Mouse (Mus musculus): Measurements from ENCODE around the gene Celf5. TPM values are rescaled to one million over a fixed set of nuclear protein-coding genes. Genes with fewer than 3 reads are reported as not detected.

The Celf5 gene
- total and polyA plus RNA-seq, 3 experiments, result 0.08 to 0.38 TPM; not detected in 1

DNA sequence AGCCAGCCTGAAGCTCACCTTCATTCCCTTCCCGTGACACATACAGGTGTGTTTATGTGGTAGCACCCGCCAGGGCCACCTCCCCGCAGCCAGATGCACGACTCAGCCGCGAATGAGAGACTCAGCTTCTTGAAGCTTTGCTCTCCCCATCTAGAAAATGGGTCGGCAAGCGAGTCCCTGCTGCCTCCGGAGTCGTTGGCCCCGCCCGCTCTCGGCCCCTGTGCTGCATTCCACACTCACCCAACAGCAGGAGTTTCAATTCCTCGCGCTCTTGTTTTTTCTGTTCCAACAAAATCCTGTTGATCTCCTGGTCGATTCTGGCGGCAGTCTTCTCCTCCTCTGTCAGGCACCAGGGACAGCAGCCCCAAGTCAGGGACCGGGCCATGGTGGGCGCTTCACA is 41.1 kb upstream of the Celf5 start:
- Histone ChIP-seq H3K27me3 (ENCODE audit: control insufficient read depth in 1 of 2, insufficient read depth in 2 of 2, low read length in 2 of 2) (no peaks in the 10 kb centered on the region), H3K27ac (ENCODE audit: control insufficient read depth, low read depth, low read length) (peak overlapping the region; percentile 96), H3K4me3 (ENCODE audit: control insufficient read depth in 1 of 2, insufficient read depth in 1 of 2, low read depth in 2 of 2, low read length in 2 of 2) (peak overlapping the region; percentile 80 to 87), H3K4me1 (ENCODE audit: control insufficient read depth in 1 of 2, insufficient read depth in 2 of 2, low read length in 2 of 2) (peaks cover 4 to 29% of the 10 kb centered on the region in 2 experiments), H3K79me2 (ENCODE audit: control insufficient read depth, insufficient read depth, low read length, poor library complexity) (peaks cover 11% of the 10 kb centered on the region), H3K9me3 (replicated peaks; ENCODE audit: insufficient read depth, low read length) (no peaks in the 10 kb centered on the region), H3K9ac (ENCODE audit: control insufficient read depth, low read depth, low read length, poor library complexity, severe bottlenecking) (peak overlapping the region; percentile 89), H3K36me3 (ENCODE audit: control insufficient read depth in 1 of 2, insufficient read depth in 2 of 2, low read length in 2 of 2) (peaks cover 0 to 18% of the 10 kb centered on the region in 2 experiments; a peak in 2 of 4 replicates)
- DNase-seq (ENCODE audit: low read depth, low spot score), result peak; percentile 75
- TF ChIP-seq ETS1 (IDR thresholded peaks at IDR 0.05; ENCODE audit: low read depth, low read length) (no peak), USF2 (IDR thresholded peaks at IDR 0.05; ENCODE audit: borderline replicate concordance in 1 of 2, insufficient read depth in 1 of 2, low read depth in 1 of 2, low read length in 2 of 2) (no peak), TCF12 (IDR thresholded peaks at IDR 0.05; ENCODE audit: low read depth, low read length) (peak; percentile 23; the same call in 1 of the 2 replicates), JUND (IDR thresholded peaks at IDR 0.05; ENCODE audit: low read depth, low read length) (no peak), CHD1 (IDR thresholded peaks at IDR 0.05; ENCODE audit: low read depth, low read length) (0 out of 2 replicates have a peak, but pooled peaks have one; percentile 62), RCOR1 (IDR thresholded peaks at IDR 0.05; ENCODE audit: low read depth, low read length) (0 out of 2 replicates have a peak, but pooled peaks have one; percentile 26), ZMIZ1 (IDR thresholded peaks at IDR 0.05; ENCODE audit: low read depth, low read length) (0 out of 2 replicates have a peak, but pooled peaks have one; percentile 2), ZC3H11A (IDR thresholded peaks at IDR 0.05; ENCODE audit: low read depth, low read length) (no peak), SIN3A (IDR thresholded peaks at IDR 0.05; ENCODE audit: low read length) (0 out of 2 replicates have a peak, but pooled peaks have one; percentile 0), MXI1 (IDR thresholded peaks at IDR 0.05; ENCODE audit: low read depth, low read length) (peak; percentile 59), EP300 (IDR thresholded peaks at IDR 0.05; ENCODE audit: low read depth in 1 of 2, low read length in 2 of 2) (peak in 1 of 2 experiments; percentile 26; a peak in 1 of 4 replicates), MAX (IDR thresholded peaks at IDR 0.05; ENCODE audit: low read length) (peak; percentile 33; the same call in 1 of the 2 replicates), KAT2A (conservative IDR thresholded peaks at IDR 0.05; ENCODE audit: low read depth, low read length) (no peak), NELFE (IDR thresholded peaks at IDR 0.05; ENCODE audit: low read depth, low read length) (peak; percentile 22; the same call in 1 of the 2 replicates), MYB (IDR thresholded peaks at IDR 0.05; ENCODE audit: low read depth, low read length) (no peak), MAZ (IDR thresholded peaks at IDR 0.05; ENCODE audit: low read depth, low read length) (0 out of 2 replicates have a peak, but pooled peaks have one; percentile 22), TAL1 (IDR thresholded peaks at IDR 0.05; ENCODE audit: low read length) (no peak)

DNA sequence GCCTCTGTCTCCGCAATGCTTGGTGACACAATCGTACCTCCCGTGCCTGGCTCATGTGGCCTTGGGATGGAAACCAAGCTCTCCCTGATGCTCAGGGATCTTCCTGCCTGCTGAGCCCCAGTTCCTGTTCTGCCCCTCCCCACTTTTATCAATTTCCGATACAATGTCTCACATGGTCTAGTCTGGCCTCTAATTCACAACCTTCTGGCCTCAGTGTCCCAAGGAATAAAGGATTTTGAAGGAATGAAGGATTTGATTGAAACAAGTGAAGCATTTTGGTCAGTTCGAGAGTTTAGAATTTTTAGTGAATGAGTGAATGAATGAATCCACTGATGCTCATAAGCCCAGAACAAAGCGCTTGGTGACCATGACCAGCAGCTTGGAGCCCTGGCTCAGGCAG is 40.6 kb upstream of the Celf5 start:
- peaks cover 0 to 22% of the 10 kb centered on the region in 2 experiments; a peak in 2 of 4 replicates for H3K36me3 ChIP-seq (ENCODE audit: control insufficient read depth in 1 of 2, insufficient read depth in 2 of 2, low read length in 2 of 2)
- peak; percentile 43 for DNase-seq (ENCODE audit: low read depth, low spot score)
- no peaks in the 10 kb centered on the region for H3K27me3 ChIP-seq (ENCODE audit: control insufficient read depth in 1 of 2, insufficient read depth in 2 of 2, low read length in 2 of 2)
- H3K4me3 ChIP-seq (ENCODE audit: control insufficient read depth in 1 of 2, insufficient read depth in 1 of 2, low read depth in 2 of 2, low read length in 2 of 2), result peak overlapping the region; percentile 80 to 87
- H3K79me2 ChIP-seq (ENCODE audit: control insufficient read depth, insufficient read depth, low read length, poor library complexity), result peaks cover 11% of the 10 kb centered on the region
- H3K9me3 ChIP-seq (replicated peaks; ENCODE audit: insufficient read depth, low read length), result no peaks in the 10 kb centered on the region
- TF ChIP-seq BHLHE40 (IDR thresholded peaks at IDR 0.05; ENCODE audit: borderline replicate concordance, low read depth, low read length), result no peak
- 0 out of 2 replicates have a peak, but pooled peaks have one; percentile 37 for TF ChIP-seq MYC (IDR thresholded peaks at IDR 0.05; ENCODE audit: low read depth, low read length)
- TF ChIP-seq MAZ (IDR thresholded peaks at IDR 0.05; ENCODE audit: low read depth, low read length), result 0 out of 2 replicates have a peak, but pooled peaks have one; percentile 10
- TF ChIP-seq EP300 (IDR thresholded peaks at IDR 0.05; ENCODE audit: low read depth in 1 of 2, low read length in 2 of 2), result 0 out of 4 replicates have a peak, but pooled peaks of 1 of the 2 experiments have one; percentile 10
- 0 out of 2 replicates have a peak, but pooled peaks have one; percentile 5 for TF ChIP-seq ETS1 (IDR thresholded peaks at IDR 0.05; ENCODE audit: low read depth, low read length)
- TF ChIP-seq JUND (IDR thresholded peaks at IDR 0.05; ENCODE audit: low read depth, low read length), result no peak
- TF ChIP-seq POLR2A (IDR thresholded peaks at IDR 0.05; ENCODE audit: control insufficient read depth in 1 of 2, insufficient read depth in 1 of 2, low read depth in 1 of 2, low read length in 2 of 2, poor library complexity in 1 of 2), result no peak
- TF ChIP-seq MXI1 (IDR thresholded peaks at IDR 0.05; ENCODE audit: low read depth, low read length), result peak; percentile 51; the same call in 1 of the 2 replicates
- TF ChIP-seq ZMIZ1 (IDR thresholded peaks at IDR 0.05; ENCODE audit: low read depth, low read length), result 0 out of 2 replicates have a peak, but pooled peaks have one; percentile 29
- 0 out of 2 replicates have a peak, but pooled peaks have one; percentile 15 for TF ChIP-seq HCFC1 (IDR thresholded peaks at IDR 0.05; ENCODE audit: low read depth, low read length)
- no peak for TF ChIP-seq TAL1 (IDR thresholded peaks at IDR 0.05; ENCODE audit: low read length)
- H3K4me1 ChIP-seq (ENCODE audit: control insufficient read depth in 1 of 2, insufficient read depth in 2 of 2, low read length in 2 of 2), result peaks cover 7 to 33% of the 10 kb centered on the region in 2 experiments
- peak overlapping the region; percentile 89 for H3K9ac ChIP-seq (ENCODE audit: control insufficient read depth, low read depth, low read length, poor library complexity, severe bottlenecking)
- H3K27ac ChIP-seq (ENCODE audit: control insufficient read depth, low read depth, low read length), result peak overlapping the region; percentile 96
